Mouse (Mus musculus): ENCODE data around the gene Colq. TPM values are rescaled to one million over a fixed set of nuclear protein-coding genes. Genes with fewer than 3 reads are reported as not detected.

The Colq gene
- polyA plus RNA-seq, 1 experiment from 2014 or later = not detected

DNA sequence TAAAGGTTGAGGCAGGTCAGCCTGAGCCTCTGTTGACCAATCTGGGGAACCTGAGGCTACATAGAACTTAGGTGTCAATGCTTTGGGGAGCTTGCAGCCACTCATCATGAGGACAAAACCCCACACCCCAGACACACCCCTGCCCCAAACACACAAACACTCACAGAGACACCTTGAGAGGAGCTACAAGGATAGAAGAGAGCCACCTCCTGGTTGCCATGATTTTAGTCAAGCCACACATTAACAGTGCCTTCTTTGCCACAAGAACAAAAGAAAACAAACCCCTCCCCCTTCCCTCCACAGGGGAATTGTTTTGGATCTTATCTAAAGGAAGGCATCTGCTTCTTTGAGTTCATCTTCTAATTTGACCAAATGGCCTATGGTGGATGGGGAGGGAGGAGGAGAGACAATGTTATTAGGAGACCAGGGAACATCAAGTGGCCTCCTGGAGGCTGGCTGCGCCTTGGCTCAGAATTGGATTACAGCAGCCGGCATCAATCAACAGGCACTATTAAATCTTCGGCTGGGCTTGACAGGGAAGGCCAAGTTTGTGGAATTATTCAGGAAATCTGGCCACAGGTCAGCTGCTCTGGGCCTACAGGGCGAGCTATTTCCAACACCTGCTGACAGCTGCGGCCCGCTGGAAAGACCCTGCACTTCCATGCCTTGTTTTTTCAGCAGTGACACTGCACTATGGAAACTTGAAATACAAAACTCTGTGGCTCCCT is 26.5 kb downstream of the Colq start:
- WGBS (ENCODE audit: missing documents) = 87% methylated on average over 6 of the region's 6 CpGs
- Histone ChIP-seq H3K79me2 (ENCODE audit: inconsistent target) (no peaks in the 10 kb centered on the region), H3K36me3 (ENCODE audit: inconsistent target) (no peaks in the 10 kb centered on the region), H3K27ac (no peak overlapping the region), H3K4me3 (ENCODE audit: inconsistent target) (no peak overlapping the region)

DNA sequence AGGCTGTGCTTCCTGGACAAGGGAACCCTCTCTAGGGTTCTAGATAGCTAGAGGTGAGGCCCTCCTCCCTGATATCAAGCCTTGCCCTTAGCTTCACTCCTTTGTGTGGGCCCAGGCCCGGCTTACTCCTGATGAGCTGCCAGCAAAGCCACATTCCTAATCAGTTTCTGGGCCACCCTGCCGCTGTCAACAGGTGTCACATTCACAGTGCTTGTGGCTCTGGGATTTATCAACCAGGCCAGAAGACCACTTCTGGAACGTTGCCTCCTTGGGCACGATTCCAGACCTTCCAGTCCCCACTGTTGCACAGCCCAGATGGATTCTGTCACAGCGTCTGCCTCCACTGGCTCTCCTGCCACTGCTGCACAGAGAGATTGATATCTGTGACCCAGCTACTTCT is 30.3 kb downstream of the Colq start:
- Histone ChIP-seq H3K79me2 (ENCODE audit: inconsistent target) (no peaks in the 10 kb centered on the region), H3K36me3 (ENCODE audit: inconsistent target) (no peaks in the 10 kb centered on the region), H3K4me3 (ENCODE audit: inconsistent target) (no peak overlapping the region), H3K27ac (no peak overlapping the region)
- WGBS (ENCODE audit: missing documents) = 53% methylated on average over 5 of the region's 5 CpGs

- Histone ChIP-seq H3K79me2 (ENCODE audit: inconsistent target) (no peaks in the 10 kb centered on the region), H3K4me3 (ENCODE audit: inconsistent target) (no peak overlapping the region), H3K36me3 (ENCODE audit: inconsistent target) (no peaks in the 10 kb centered on the region), H3K27ac (no peak overlapping the region)
- 28% methylated on average over 5 of the region's 5 CpGs for WGBS (ENCODE audit: missing documents)
Measured at GRCm38 (mm10) chr14:31559216-31559615, 31.9 kb downstream of the Colq start.

- H3K27ac ChIP-seq = no peak overlapping the region
- no peaks in the 10 kb centered on the region for H3K79me2 ChIP-seq (ENCODE audit: inconsistent target)
- H3K36me3 ChIP-seq (ENCODE audit: inconsistent target) = no peaks in the 10 kb centered on the region
- H3K4me3 ChIP-seq (ENCODE audit: inconsistent target) = no peak overlapping the region
- WGBS (ENCODE audit: missing documents) = 88% methylated on average over 9 of the region's 9 CpGs
Measured at GRCm38 (mm10) chr14:31557784-31558183, 33.4 kb downstream of the Colq start.

- H3K79me2 ChIP-seq (ENCODE audit: inconsistent target) = no peaks in the 10 kb centered on the region
- no peak overlapping the region for H3K27ac ChIP-seq
- WGBS (ENCODE audit: missing documents) = 93% methylated on average over 8 of the region's 8 CpGs
- no peak overlapping the region for H3K4me3 ChIP-seq (ENCODE audit: inconsistent target)
- H3K36me3 ChIP-seq (ENCODE audit: inconsistent target) = no peaks in the 10 kb centered on the region
Measured at GRCm38 (mm10) chr14:31557273-31557672, 33.9 kb downstream of the Colq start.

DNA sequence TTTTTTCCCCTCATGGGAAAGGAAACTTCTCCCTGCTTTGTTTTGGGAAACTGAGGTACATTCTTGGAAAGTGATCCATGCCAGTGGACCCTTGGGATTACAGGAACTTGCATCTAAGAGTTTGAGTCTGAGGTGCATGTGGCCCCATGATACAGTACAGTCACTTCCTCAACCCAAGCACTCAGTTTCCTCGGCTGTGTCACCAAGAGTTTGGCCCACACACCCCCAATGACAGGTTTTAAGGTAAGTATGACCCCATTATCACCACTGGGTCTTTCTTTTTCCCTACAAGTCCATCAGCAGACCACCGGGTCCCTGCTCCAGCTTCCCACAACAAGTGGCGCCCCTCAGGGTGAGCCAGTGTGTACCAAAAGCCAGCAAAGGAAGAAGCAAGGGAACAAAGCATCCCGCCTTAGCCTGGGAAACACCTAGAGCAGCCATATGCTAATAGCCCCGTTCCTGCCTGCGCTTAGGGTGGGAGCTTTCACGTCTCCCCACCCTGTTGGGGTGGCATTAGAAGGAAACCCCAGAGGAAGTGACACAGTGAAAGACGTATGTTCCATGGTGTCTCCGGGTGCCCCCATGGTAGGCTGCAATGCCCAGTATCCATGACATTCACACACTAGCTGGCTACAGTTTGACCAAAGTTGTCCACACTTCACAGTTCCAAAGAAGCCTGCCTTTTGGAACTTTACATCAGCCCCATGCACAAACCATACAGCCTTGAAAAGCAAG is 34.5 kb downstream of the Colq start:
- H3K4me3 ChIP-seq (ENCODE audit: inconsistent target) = no peak overlapping the region
- H3K27ac ChIP-seq = no peak overlapping the region
- H3K79me2 ChIP-seq (ENCODE audit: inconsistent target) = no peaks in the 10 kb centered on the region
- H3K36me3 ChIP-seq (ENCODE audit: inconsistent target) = no peaks in the 10 kb centered on the region
- WGBS (ENCODE audit: missing documents) = 79% methylated on average over 9 of the region's 9 CpGs

DNA sequence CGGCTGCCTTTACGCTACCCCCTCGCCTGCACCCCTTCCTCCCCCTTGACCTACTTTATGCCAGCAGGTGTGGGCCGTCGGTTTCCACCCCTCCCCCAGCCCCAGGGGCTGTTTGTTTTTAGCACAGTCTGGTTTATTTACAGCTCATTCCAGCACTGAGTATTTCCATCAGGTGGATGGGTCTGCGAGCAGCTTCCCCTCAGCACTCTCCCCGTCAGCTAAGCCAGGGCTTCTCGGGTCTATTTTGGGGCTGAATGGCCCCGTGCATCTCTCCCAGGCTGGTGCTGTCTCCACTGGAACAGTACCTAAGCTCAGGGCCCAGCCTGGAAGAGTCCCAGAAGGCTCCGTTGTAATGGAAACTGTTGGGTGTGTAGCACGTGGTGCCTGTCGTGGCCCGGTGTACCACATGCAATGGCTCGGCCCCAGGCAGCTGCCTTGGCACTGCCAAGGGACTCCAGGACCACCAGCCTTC is 35.1 kb downstream of the Colq start:
- H3K79me2 ChIP-seq (ENCODE audit: inconsistent target) = no peaks in the 10 kb centered on the region
- H3K4me3 ChIP-seq (ENCODE audit: inconsistent target) = no peak overlapping the region
- 78% methylated on average over 14 of the region's 14 CpGs for WGBS (ENCODE audit: missing documents)
- H3K36me3 ChIP-seq (ENCODE audit: inconsistent target) = no peaks in the 10 kb centered on the region
- H3K27ac ChIP-seq = no peak overlapping the region

GRCm38 (mm10) chr14:31555021-31555420 is 36.1 kb downstream of the Colq start:
- H3K79me2 ChIP-seq (ENCODE audit: inconsistent target) = no peaks in the 10 kb centered on the region
- 92% methylated on average over 6 of the region's 7 CpGs for WGBS (ENCODE audit: missing documents)
- no peaks in the 10 kb centered on the region for H3K36me3 ChIP-seq (ENCODE audit: inconsistent target)
- no peak overlapping the region for H3K27ac ChIP-seq
- H3K4me3 ChIP-seq (ENCODE audit: inconsistent target) = no peak overlapping the region

DNA sequence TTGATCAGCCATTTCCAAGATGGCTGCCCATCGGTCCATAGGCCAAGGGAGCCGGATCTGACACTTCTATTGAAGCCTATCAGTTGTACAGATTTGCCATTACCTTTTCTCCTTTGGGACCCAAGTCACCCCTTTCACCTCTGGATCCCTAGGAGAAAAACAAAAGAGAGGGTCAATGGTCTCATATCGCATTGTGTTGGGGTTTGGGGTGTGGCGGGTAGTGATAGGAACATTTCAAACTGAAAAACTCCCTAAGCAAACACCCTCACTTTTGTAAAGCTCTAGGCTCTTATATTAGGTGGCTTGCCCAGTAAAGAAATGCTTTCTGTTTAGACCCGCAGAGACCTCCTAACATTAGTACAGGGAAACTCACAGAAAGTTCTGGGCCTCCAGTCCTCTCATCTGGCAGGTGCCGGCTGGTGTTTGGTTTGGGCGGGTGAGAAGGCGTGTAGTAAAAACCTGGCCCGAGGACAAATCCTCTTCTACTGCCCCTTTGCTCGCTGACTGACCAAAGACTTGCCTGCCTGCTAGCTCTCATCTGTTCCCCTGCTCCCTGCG is 47.2 kb downstream of the Colq start:
- WGBS (ENCODE audit: missing documents) = 96% methylated on average over 11 of the region's 11 CpGs
- no peaks in the 10 kb centered on the region for H3K36me3 ChIP-seq (ENCODE audit: inconsistent target)
- H3K4me3 ChIP-seq (ENCODE audit: inconsistent target) = no peak overlapping the region
- no peaks in the 10 kb centered on the region for H3K79me2 ChIP-seq (ENCODE audit: inconsistent target)
- H3K27ac ChIP-seq = no peak overlapping the region

DNA sequence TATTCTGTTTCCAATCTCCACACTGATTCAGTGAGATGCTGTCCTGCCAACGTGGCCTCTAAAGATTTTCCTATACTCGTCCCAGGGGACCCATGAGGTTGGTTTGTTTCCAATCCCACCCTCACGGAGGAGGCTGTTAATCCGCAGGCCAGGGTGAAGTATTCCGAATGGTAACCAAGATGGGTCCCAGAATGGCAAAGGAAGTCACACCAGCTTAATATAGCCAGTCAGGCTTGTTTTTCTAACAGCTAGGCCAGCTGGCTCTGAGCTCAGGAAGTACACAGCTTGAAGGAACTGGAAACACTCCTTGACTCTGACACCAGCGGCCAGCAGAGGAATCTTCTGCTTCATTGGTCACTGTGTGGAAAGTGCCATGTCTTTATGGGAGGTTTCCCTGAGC is 53.8 kb downstream of the Colq start:
- Histone ChIP-seq H3K36me3 (ENCODE audit: inconsistent target) (no peaks in the 10 kb centered on the region), H3K27ac (no peak overlapping the region), H3K4me3 (ENCODE audit: inconsistent target) (no peak overlapping the region), H3K79me2 (ENCODE audit: inconsistent target) (no peaks in the 10 kb centered on the region)
- 70% methylated on average over 6 of the region's 6 CpGs for WGBS (ENCODE audit: missing documents)

GRCm38 (mm10) chr14:31532656-31533055 is 58.5 kb downstream of the Colq start:
- Histone ChIP-seq H3K36me3 (ENCODE audit: inconsistent target) (no peaks in the 10 kb centered on the region), H3K79me2 (ENCODE audit: inconsistent target) (no peaks in the 10 kb centered on the region), H3K4me3 (ENCODE audit: inconsistent target) (no peak overlapping the region), H3K27ac (no peak overlapping the region)
- WGBS (ENCODE audit: missing documents) = 8% methylated on average over 3 of the region's 3 CpGs

DNA sequence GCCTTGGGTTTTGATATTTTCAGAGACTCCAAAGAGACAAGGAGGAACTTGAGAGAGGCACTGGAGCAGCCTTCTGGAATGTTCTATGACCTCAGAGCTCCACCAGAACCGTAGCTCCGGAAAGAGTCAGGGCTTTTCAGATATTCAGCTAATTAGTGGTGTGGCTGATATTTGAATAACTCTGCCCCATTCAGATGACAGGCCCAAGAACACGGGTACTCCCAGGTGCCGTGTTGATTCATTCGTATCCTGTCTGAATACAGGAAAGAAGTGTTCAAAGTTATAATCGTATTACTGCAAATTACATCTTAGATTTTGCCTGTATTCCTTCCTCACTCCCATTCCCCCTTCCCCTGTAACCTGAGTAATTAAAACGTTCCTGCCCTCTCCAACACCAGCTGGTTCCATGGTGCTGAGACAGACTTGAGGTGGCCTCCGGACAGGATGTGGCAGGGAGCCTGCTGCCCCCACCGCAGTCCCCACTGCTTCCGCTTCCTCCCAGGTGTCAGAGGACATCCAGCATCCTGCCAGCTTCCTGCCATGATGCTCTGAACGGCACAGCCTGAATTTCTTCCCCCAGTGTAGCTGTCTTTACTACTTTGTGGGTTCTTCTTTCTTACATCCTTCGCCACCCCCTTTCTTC is 59.5 kb downstream of the Colq start:
- WGBS (ENCODE audit: missing documents) = 20% methylated on average over 12 of the region's 12 CpGs
- Histone ChIP-seq H3K27ac (no peak overlapping the region), H3K36me3 (ENCODE audit: inconsistent target) (no peaks in the 10 kb centered on the region), H3K4me3 (ENCODE audit: inconsistent target) (no peak overlapping the region), H3K79me2 (ENCODE audit: inconsistent target) (no peaks in the 10 kb centered on the region)

GRCm38 (mm10) chr14:31530847-31531246 is 60.3 kb downstream of the Colq start:
- Histone ChIP-seq H3K79me2 (ENCODE audit: inconsistent target) (no peaks in the 10 kb centered on the region), H3K36me3 (ENCODE audit: inconsistent target) (no peaks in the 10 kb centered on the region), H3K27ac (no peak overlapping the region), H3K4me3 (ENCODE audit: inconsistent target) (no peak overlapping the region)
- WGBS (ENCODE audit: missing documents) = 76% methylated on average over 4 of the region's 4 CpGs

DNA sequence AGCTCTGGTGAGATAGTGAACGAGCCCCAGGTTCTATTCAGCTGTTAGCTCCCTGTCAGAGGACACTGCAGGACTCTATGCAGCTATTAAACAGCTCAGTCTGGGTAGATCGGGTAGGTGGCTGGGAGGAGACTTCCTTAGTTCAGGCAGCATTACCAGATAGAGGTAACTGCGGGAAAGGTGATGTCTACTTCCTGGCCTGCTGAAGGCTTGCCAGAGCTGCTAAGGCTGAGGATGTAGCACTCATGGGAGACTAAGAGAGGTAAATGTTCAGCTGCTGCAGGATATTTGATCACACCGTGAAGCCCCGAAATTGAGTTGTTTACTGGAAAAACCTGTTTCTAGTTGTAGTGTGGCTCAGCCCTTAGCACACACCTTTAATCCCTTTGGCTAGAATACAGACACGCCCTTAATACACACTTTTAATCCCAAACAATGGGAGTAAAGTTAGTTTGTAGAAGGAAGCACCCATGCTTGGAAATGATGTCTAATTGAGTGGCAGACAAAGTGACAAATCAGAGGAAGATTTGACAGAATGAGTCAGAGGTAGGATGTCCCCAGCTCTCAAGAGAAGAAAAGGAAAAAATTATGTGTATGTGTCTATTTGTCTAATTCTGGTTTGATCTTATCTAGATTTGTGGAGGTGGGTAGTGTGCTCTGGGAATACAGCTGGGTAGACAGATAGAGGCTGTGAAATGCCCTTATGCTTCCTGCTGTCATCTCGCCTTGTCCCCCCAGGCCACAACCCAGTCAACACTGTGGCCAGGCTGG is 65.9 kb downstream of the Colq start:
- 93% methylated on average over 7 of the region's 7 CpGs for whole genome bisulfite sequencing (ENCODE audit: missing documents)
- H3K27ac ChIP-seq = no peak overlapping the region
- H3K4me3 ChIP-seq (ENCODE audit: inconsistent target) = no peak overlapping the region

More for the DNA sequence above, 65.9 kb downstream of the Colq start:
- H3K36me3 ChIP-seq (ENCODE audit: inconsistent target) = no peaks in the 10 kb centered on the region
- no peaks in the 10 kb centered on the region for H3K79me2 ChIP-seq (ENCODE audit: inconsistent target)
